Mouse (Mus musculus): ENCODE measurements at regions not wholly inside any gene's neighbourhood (a gene's known extent, or its start where the extent isn't known, plus 50 kb on each side); places are given as distances from the start of the nearest gene placed in this dataset.

DNA sequence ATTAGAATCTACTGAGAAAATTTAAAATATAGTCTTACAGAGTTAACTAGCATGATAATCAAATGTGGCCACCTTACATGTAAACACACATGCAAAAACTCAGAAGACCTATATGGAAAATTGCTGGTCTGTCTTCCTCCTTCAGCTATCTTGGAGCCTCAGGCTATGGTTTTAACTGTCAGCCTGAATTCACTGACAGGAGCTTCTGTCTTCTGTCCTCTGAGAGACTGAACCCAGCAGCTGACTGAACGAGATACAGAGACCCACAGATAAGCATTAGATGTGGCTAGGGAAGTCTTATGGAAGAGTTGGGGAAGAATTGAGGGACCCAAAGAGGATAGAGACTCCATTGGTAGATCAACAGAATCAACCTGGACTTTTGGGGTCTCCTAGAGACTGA lies 360.0 kb upstream of the Meox2 start:
- H3K36me3 ChIP-seq (ENCODE audit: control insufficient read depth, insufficient read depth, low read length), result no peaks in the 10 kb centered on the region
- WGBS, result 74% methylated on average over 1 of the region's 1 CpGs
- H3K4me1 ChIP-seq (ENCODE audit: control insufficient read depth, insufficient read depth, low read length), result no peaks in the 10 kb centered on the region
- H3K27me3 ChIP-seq (ENCODE audit: control insufficient read depth, insufficient read depth, low read length), result no peaks in the 10 kb centered on the region
- no peak overlapping the region for H3K27ac ChIP-seq (replicated peaks; ENCODE audit: low read depth, low read length)
- no peak overlapping the region for H3K4me2 ChIP-seq (replicated peaks; ENCODE audit: low read depth, low read length, severe bottlenecking)
- H3K4me3 ChIP-seq (replicated peaks; ENCODE audit: low read length), result no peak overlapping the region
- H3K9me3 ChIP-seq (ENCODE audit: control insufficient read depth, low read length), result 0 out of 2 replicates have a peak, but pooled peaks cover 3% of the 10 kb centered on the region
- ATAC-seq (ENCODE audit: low FRiP score, low read depth), result no peak
- TF ChIP-seq POLR2A (IDR thresholded peaks at IDR 0.05; ENCODE audit: borderline replicate concordance, extremely low read depth, insufficient read depth, insufficient read length), result no peak
- no peak for DNase-seq (ENCODE audit: low spot score)
- H3K9ac ChIP-seq (ENCODE audit: low read depth, low read length, severe bottlenecking), result no peak overlapping the region

DNA sequence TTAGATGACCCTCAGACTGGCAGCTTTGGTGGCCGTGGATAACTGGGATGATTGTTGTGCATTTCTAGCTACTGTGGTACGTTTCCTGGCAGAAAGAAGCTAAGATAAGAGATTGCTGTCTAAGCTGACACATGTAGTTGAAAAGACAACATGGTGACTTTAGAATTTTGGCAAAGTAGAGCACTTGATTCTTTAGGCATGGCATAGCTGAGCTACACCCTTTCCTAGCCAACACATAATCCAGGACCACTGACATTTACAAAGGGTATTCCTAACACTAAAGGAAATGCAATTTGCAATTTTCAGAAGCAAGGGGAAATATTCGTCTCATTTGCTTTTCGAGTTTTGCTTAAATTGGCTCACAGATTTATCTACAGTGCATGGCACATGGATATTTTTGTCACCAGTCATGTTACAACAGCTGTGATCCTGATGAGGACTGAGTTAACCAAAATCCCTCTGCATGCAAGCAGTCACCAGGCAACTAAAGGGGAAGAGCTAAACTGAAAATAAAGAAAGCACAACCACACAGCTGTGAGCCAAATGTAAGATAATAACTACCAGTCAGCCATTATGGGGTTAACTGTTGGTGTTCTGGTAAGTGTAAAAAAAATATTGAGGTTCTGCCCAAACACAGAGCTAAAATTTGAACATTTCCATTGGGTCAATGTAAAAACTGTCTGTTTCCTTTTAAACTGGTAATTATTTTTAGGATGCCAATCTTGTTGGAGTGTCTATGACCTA lies 342.9 kb upstream of the Meox2 start:
- Histone ChIP-seq H3K4me2 (replicated peaks; ENCODE audit: low read depth, low read length, severe bottlenecking) (no peak overlapping the region), H3K27ac (replicated peaks; ENCODE audit: low read depth, low read length) (no peak overlapping the region), H3K4me3 (replicated peaks; ENCODE audit: low read length) (no peak overlapping the region), H3K4me1 (ENCODE audit: control insufficient read depth, insufficient read depth, low read length) (no peaks in the 10 kb centered on the region), H3K9me3 (ENCODE audit: control insufficient read depth, low read length) (no peaks in the 10 kb centered on the region), H3K27me3 (ENCODE audit: control insufficient read depth, insufficient read depth, low read length) (no peaks in the 10 kb centered on the region), H3K9ac (ENCODE audit: low read depth, low read length, severe bottlenecking) (no peak overlapping the region), H3K36me3 (ENCODE audit: control insufficient read depth, insufficient read depth, low read length) (no peaks in the 10 kb centered on the region)
- no peak for TF ChIP-seq POLR2A (IDR thresholded peaks at IDR 0.05; ENCODE audit: borderline replicate concordance, extremely low read depth, insufficient read depth, insufficient read length)
- ATAC-seq (ENCODE audit: low FRiP score, low read depth) (no peak), DNase-seq (ENCODE audit: low spot score) (no peak)
- 75% methylated on average over 4 of the region's 4 CpGs for WGBS

DNA sequence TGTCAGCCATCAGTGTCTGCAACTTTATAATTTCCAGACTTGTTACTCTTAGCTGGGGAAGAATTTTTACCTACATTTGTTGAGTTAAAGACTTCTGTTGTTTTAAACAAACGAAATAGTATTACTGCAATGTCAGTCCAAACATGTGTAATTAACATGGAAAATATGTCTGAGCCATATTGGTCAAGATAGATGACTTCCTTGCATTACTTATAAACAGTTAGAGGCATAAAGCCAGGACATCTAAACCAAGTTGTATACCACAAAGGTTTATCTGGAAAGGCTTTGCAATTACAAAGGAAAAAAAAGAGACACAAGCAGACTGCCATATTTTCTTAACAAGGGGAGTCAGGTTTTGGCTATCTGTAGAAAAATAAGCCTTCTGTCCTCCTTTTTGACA lies 342.2 kb upstream of the Meox2 start:
- H3K36me3 ChIP-seq (ENCODE audit: control insufficient read depth, insufficient read depth, low read length), result no peaks in the 10 kb centered on the region
- no peak for TF ChIP-seq POLR2A (IDR thresholded peaks at IDR 0.05; ENCODE audit: borderline replicate concordance, extremely low read depth, insufficient read depth, insufficient read length)
- no peaks in the 10 kb centered on the region for H3K9me3 ChIP-seq (ENCODE audit: control insufficient read depth, low read length)
- H3K4me1 ChIP-seq (ENCODE audit: control insufficient read depth, insufficient read depth, low read length), result no peaks in the 10 kb centered on the region
- no peak overlapping the region for H3K27ac ChIP-seq (replicated peaks; ENCODE audit: low read depth, low read length)
- no peak overlapping the region for H3K4me2 ChIP-seq (replicated peaks; ENCODE audit: low read depth, low read length, severe bottlenecking)
- DNase-seq (ENCODE audit: low spot score), result no peak
- no peak overlapping the region for H3K9ac ChIP-seq (ENCODE audit: low read depth, low read length, severe bottlenecking)
- no peak overlapping the region for H3K4me3 ChIP-seq (replicated peaks; ENCODE audit: low read length)
- H3K27me3 ChIP-seq (ENCODE audit: control insufficient read depth, insufficient read depth, low read length), result no peaks in the 10 kb centered on the region
- no peak for ATAC-seq (ENCODE audit: low FRiP score, low read depth)
- whole genome bisulfite sequencing, result 49% methylated on average over 1 of the region's 1 CpGs

DNA sequence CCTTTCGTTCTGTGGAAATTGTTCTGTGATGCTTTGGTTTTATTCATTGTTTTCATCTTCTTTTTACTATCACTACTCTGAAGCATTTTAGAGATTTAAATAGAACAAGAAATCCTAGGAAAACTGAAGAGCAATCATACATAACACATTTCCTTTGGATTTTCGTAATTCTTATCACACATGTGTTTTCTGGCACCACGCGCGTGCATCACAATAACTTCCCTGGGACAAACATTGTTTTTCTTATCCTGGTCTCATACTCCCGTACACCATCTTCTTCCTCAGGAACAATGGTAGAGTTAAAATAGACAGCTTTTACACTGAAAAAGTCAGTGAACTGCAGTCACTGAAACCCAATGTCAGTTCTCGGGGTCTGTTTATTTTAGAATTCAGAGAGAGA lies 327.6 kb upstream of the Meox2 start:
- Histone ChIP-seq H3K4me2 (replicated peaks; ENCODE audit: low read depth, low read length, severe bottlenecking) (no peak overlapping the region), H3K9ac (ENCODE audit: low read depth, low read length, severe bottlenecking) (no peak overlapping the region), H3K4me1 (ENCODE audit: control insufficient read depth, insufficient read depth, low read length) (no peaks in the 10 kb centered on the region), H3K36me3 (ENCODE audit: control insufficient read depth, insufficient read depth, low read length) (no peaks in the 10 kb centered on the region), H3K9me3 (ENCODE audit: control insufficient read depth, low read length) (no peaks in the 10 kb centered on the region), H3K27me3 (ENCODE audit: control insufficient read depth, insufficient read depth, low read length) (no peaks in the 10 kb centered on the region), H3K27ac (replicated peaks; ENCODE audit: low read depth, low read length) (no peak overlapping the region), H3K4me3 (replicated peaks; ENCODE audit: low read length) (no peak overlapping the region)
- DNase-seq (ENCODE audit: low spot score) (no peak), ATAC-seq (ENCODE audit: low FRiP score, low read depth) (no peak)
- 82% methylated on average over 7 of the region's 7 CpGs for WGBS
- TF ChIP-seq POLR2A (IDR thresholded peaks at IDR 0.05; ENCODE audit: borderline replicate concordance, extremely low read depth, insufficient read depth, insufficient read length), result no peak

DNA sequence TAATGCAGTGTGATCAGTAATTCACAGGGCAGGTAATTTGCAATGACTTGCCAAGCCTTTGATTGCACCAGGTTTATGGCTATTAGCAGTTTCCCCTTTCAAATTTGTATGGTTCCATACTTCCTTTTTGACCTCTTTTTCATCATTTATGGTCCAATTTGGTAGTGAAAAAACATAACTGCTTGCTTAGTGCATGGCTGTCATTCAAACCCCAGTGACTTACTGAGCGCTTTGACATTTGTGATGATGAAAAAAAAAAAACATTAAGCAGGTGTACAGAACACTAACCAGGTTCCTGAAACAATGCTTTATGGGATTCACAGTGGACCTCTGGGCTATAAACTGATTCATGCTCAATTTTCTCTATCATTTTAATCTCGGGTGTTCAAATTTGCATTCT lies 317.5 kb upstream of the Meox2 start:
- H3K4me3 ChIP-seq (replicated peaks; ENCODE audit: low read length), result no peak overlapping the region
- H3K36me3 ChIP-seq (ENCODE audit: control insufficient read depth, insufficient read depth, low read length), result no peaks in the 10 kb centered on the region
- no peak for ATAC-seq (ENCODE audit: low FRiP score, low read depth)
- H3K4me2 ChIP-seq (replicated peaks; ENCODE audit: low read depth, low read length, severe bottlenecking), result no peak overlapping the region
- H3K9me3 ChIP-seq (ENCODE audit: control insufficient read depth, low read length), result no peaks in the 10 kb centered on the region
- WGBS, result 21% methylated on average over 2 of the region's 2 CpGs
- no peaks in the 10 kb centered on the region for H3K27me3 ChIP-seq (ENCODE audit: control insufficient read depth, insufficient read depth, low read length)
- no peak overlapping the region for H3K27ac ChIP-seq (replicated peaks; ENCODE audit: low read depth, low read length)
- no peak overlapping the region for H3K9ac ChIP-seq (ENCODE audit: low read depth, low read length, severe bottlenecking)
- peaks cover 22% of the 10 kb centered on the region for H3K4me1 ChIP-seq (ENCODE audit: control insufficient read depth, insufficient read depth, low read length)
- TF ChIP-seq POLR2A (IDR thresholded peaks at IDR 0.05; ENCODE audit: borderline replicate concordance, extremely low read depth, insufficient read depth, insufficient read length), result no peak
- DNase-seq (ENCODE audit: low spot score), result no peak
